Mouse (Mus musculus) cerebellum, adult 18-20 months (tissue): ENCODE data around the gene Clec4f.

Experiments
- DNase-seq, 2 experiments: peaks; one replicate each; pipeline ENCODE4 v3.0.0; 2021

Clec4f gene

DNA sequence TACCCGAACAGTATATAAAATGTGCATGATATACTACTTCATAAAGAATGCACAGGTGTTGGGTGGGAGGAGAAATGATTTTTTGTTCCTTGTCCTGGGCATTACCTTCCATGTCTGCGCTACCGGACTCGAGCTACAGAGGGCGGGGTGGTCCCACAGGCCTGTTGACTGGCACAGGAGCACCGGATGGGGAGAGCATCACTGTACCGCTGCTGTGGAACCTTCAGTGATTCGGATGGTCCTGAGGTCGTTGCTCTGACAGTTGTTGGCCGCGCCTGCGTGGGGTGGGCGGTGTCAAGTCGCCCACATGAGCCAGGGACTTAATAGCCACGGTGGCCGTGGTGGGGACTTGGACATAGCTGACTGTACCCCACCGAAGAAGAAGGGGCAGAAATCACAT is 29.2 kb downstream of the Clec4f start:
- DNase-seq: no peak

DNA sequence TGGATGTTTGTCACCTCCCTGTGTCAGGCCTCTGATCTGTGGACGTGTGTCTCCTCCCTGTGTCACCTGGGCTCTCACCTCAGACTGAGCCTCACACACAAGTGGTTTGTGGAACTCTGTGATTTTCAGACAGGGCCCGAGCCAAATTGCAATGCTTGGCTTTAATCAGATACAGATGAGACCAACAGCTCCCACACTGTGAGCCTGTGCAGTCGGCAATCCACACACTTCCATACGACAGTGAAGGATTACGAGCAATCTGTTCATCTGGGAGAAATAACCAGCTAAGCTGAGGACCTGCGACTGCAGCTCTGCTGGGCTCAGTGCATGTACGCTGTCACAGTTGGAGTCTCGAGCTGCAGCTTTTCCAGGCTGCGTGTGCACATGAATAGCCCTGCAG is 36.0 kb downstream of the Clec4f start:
- DNase-seq: no peak

- DNase-seq: no peak
Observed at GRCm38 (mm10) chr6:83617581-83618335, 38.2 kb downstream of the Clec4f start.

DNA sequence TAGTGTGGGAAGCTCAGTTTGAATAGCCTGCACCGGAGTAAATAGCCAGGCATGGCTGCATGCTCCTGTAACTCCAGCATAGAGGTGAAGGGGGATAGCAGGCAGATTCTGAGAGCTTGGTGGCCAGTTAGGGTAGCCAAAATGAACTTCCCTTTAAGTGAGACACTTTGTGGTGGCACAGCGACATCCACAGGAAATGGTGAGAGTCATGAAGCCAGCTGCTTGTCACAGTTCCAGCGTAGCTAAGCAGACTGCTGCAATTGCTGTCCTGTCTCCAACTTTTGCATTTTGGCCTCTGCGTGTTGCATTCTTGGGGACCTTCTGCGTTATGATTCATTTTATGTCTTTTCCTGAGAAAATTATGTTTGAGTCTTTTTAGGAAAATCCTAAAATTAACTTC is 39.5 kb downstream of the Clec4f start:
- DNase-seq: peak; percentile 3 to 5

GRCm38 (mm10) chr6:83614469-83614868 is 41.5 kb downstream of the Clec4f start:
- no peak for DNase-seq

DNA sequence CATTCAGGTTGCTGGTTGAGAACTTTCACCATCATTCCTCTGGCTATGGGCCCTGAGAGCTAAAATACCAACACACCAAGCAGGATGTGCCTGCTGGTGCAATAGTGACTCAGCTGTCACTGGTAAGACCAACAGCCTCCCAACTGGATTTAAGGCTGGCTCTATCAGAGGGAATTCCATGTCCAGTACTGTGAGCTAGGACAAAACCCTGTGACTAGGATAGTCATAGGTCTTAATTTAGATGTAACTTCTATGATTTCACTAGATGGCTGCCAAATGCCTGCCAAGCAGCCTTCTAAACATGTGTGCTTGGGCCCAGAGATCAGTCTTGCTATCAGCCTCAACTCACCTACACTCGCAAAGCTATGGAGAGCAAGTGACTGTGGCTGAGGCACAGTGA is 43.0 kb downstream of the Clec4f start:
- DNase-seq: no peak

GRCm38 (mm10) chr6:83599636-83600174 is 56.3 kb downstream of the Clec4f start:
- DNase-seq: no peak

DNA sequence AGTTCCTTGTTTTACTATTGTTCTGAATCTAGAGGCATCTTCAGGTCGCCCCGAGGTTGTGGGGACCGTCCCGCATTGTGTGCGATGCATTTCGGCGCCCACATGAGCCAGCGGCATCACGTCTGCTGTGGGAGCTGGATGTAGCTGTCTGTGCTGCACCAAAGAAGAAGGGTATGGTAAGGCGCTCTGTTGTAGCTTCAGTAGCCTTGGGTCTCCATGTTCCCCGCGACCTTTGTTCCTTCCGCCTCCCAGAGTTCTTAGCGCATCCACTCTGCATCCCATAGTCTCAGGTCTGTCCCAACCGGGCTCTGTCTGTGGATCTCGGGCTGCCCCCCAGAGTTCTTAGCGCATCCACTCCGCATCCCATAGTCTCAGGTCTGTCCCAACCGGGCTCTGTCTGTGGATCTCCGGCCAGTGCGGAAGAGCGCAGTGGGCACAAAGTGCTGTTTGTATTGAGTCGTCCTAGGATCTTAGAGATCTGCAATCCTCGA is 56.9 kb downstream of the Clec4f start:
- DNase-seq: no peak

GRCm38 (mm10) chr6:83598646-83599045 is 57.3 kb downstream of the Clec4f start:
- DNase-seq: peak; percentile 34 to 35

DNA sequence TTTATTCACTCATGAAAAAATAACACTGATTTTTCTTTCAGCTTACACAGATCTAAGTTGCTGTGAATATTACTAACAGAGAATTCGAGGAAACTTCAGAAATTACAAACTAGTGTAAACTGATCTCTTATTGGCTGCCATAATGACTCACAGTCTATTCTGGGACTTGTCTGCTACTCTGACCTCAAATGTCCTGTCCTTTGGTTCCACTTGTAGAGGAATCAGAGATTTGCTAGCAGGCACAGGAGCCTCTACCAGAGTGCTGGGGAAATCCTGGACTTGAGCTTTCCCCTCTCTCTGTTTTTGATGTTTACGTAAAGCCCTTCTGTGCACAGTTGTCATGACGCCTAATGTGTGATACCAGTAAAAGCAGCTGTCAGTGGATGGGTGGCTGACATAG is 58.0 kb downstream of the Clec4f start:
- no peak for DNase-seq

- no peak for DNase-seq
Observed at GRCm38 (mm10) chr6:83595035-83595434, 61.0 kb downstream of the Clec4f start.
